23 mouse cellular contexts compared by ENCODE assay signal in genomic region chr5:33959382-33959781, GRCm38 (mm10). TPM values are rescaled to one million over a fixed set of nuclear protein-coding genes. Genes with fewer than 3 reads are reported as not detected.
DNase-seq lines count a peak whose midpoint lies in the region; ATAC-seq and TF ChIP-seq lines count a peak whose summit lies in the region.
"Had no signal": no experiment of that assay in that cellular context is flagged by ENCODE, and none has a peak within 500 bp of the region (broad histone marks: within the 10 kb centered on the region; RNA-seq: fewer than 3 reads in every experiment).

No protein-coding gene starts in this region.

- H3K9me3 ChIP-seq in heart, embryonic 14.5 days (ENCODE audit: control insufficient read depth, low read length): peaks cover 7% of the 10 kb centered on the region
- peaks cover 5% of the 10 kb centered on the region; the same call in 1 of the 2 replicates for H3K9me3 ChIP-seq in heart, embryonic 16.5 days (replicated peaks; ENCODE audit: control insufficient read depth, low read length)

- H3K4me1 ChIP-seq in heart, adult 2 months (ENCODE audit: control insufficient read depth, insufficient read depth, low read length): peaks cover 4% of the 10 kb centered on the region
- H3K4me1 ChIP-seq in heart, embryonic 14.5 days (ENCODE audit: control insufficient read depth in 2 of 2, insufficient read depth in 2 of 2, low read length in 2 of 2): peaks cover 0 to 2% of the 10 kb centered on the region in 2 experiments; a peak in 1 of 4 replicates
- no peaks in the 10 kb centered on the region for H3K4me1 ChIP-seq in heart, embryonic 16.5 days (ENCODE audit: control insufficient read depth, insufficient read depth, low read length)
- H3K4me1 ChIP-seq: embryonic facial prominence, embryonic 13.5 days; forebrain, embryonic 12.5 days; hindbrain, embryonic 12.5 days had no signal

- no peaks in the 10 kb centered on the region for H3K27me3 ChIP-seq in heart, adult 2 months (ENCODE audit: control insufficient read depth, insufficient read depth, low read length)
- H3K27me3 ChIP-seq in heart, embryonic 14.5 days (ENCODE audit: control insufficient read depth, insufficient read depth, low read length): no peaks in the 10 kb centered on the region
- no peaks in the 10 kb centered on the region for H3K27me3 ChIP-seq in heart, embryonic 16.5 days (ENCODE audit: control insufficient read depth, insufficient read depth, low read length)
- H3K27me3 ChIP-seq: CH12.LX; embryonic facial prominence, embryonic 13.5 days; forebrain, embryonic 12.5 days; hindbrain, embryonic 12.5 days; Patski had no signal

- no peaks in the 10 kb centered on the region for H3K36me3 ChIP-seq in heart, adult 2 months (ENCODE audit: control insufficient read depth, insufficient read depth, low read length)
- no peaks in the 10 kb centered on the region for H3K36me3 ChIP-seq in heart, embryonic 14.5 days (ENCODE audit: control insufficient read depth, insufficient read depth, low read length)
- no peaks in the 10 kb centered on the region for H3K36me3 ChIP-seq in heart, embryonic 16.5 days (ENCODE audit: control insufficient read depth, insufficient read depth)
- H3K36me3 ChIP-seq: embryonic facial prominence, embryonic 13.5 days; forebrain, embryonic 12.5 days; hindbrain, embryonic 12.5 days had no signal

- TF ChIP-seq CTCF in heart, adult 2 months (IDR thresholded peaks at IDR 0.05): no peak

- TF ChIP-seq EP300 in heart, adult 2 months (IDR thresholded peaks at IDR 0.05; ENCODE audit: insufficient read depth, low read depth, low read length): no peak

- H3K79me2 ChIP-seq in heart, adult 2 months (replicated peaks; ENCODE audit: control insufficient read depth, insufficient read depth, low read length): no peaks in the 10 kb centered on the region

- no peak for DNase-seq in heart, adult 2 months
- no peak for DNase-seq in heart, postnatal 14 days
- DNase-seq in heart, postnatal 10 days: no peak
- peak; percentile 22 for DNase-seq in adipocyte (ENCODE audit: low spot score)
- DNase-seq: adrenal gland, adult 8-10 months; cerebellum, adult 11-12 months; cerebellum, adult 9-10 months; cerebellum, postnatal 36 days; gastrocnemius, postnatal 10 days; kidney, adult 8-10 months had no signal

- no peak for TF ChIP-seq POLR2A in heart, adult 2 months (IDR thresholded peaks at IDR 0.05; ENCODE audit: insufficient read depth, low read depth, low read length)

- no peak overlapping the region for H3K9ac ChIP-seq in heart, adult 2 months (ENCODE audit: low read depth, low read length)
- H3K9ac ChIP-seq in heart, embryonic 14.5 days (ENCODE audit: low read length): no peak overlapping the region
- H3K9ac ChIP-seq in heart, embryonic 16.5 days (ENCODE audit: low read length): no peak overlapping the region
- H3K9ac ChIP-seq: embryonic facial prominence, embryonic 13.5 days; forebrain, embryonic 12.5 days; hindbrain, embryonic 12.5 days had no signal

- H3K4me2 ChIP-seq in heart, embryonic 14.5 days (ENCODE audit: low read length): no peak overlapping the region
- no peak overlapping the region for H3K4me2 ChIP-seq in heart, embryonic 16.5 days (ENCODE audit: low read depth, low read length)
- H3K4me2 ChIP-seq: embryonic facial prominence, embryonic 13.5 days; forebrain, embryonic 12.5 days; hindbrain, embryonic 12.5 days had no signal

- no peak overlapping the region for H3K4me3 ChIP-seq in heart, adult 2 months
- H3K4me3 ChIP-seq in heart, embryonic 14.5 days (ENCODE audit: control insufficient read depth in 1 of 2, insufficient read depth in 1 of 2, low read depth in 1 of 2, low read length in 2 of 2): no peak overlapping the region
- H3K4me3 ChIP-seq in heart, embryonic 16.5 days (ENCODE audit: low read length): no peak overlapping the region
- H3K4me3 ChIP-seq: embryonic facial prominence, embryonic 13.5 days; forebrain, embryonic 12.5 days; hindbrain, embryonic 12.5 days had no signal

- peak overlapping the region; percentile 11; the same call in 1 of the 2 replicates for H3K27ac ChIP-seq in heart, adult 2 months
- H3K27ac ChIP-seq in heart, embryonic 14.5 days (replicated peaks in 1 of 2; ENCODE audit: control insufficient read depth in 1 of 2, insufficient read depth in 1 of 2, low read depth in 2 of 2, low read length in 2 of 2): peak overlapping the region; percentile 5 to 61; a peak in 2 of 4 replicates
- peak overlapping the region; percentile 48 for H3K27ac ChIP-seq in heart, embryonic 16.5 days (ENCODE audit: low read length)
- H3K27ac ChIP-seq: embryonic facial prominence, embryonic 13.5 days; forebrain, embryonic 12.5 days; hindbrain, embryonic 12.5 days had no signal

- intact Hi-C loops in heart, adult 2 months (cut with DNase I): loop anchor here (10.0 kb wide), 1 partner anchor 105 kb away; no protein-coding TSS in a partner anchor
- intact Hi-C loops in heart, postnatal 14 days (cut with DNase I): no loop called here
- intact Hi-C loops in heart, postnatal 10 days (cut with DNase I): loop anchor here (5.0 kb wide), 1 partner anchor 107 kb away; no protein-coding TSS in a partner anchor

- 31% methylated on average over 4 of the region's 4 CpGs for WGBS in heart, adult 2 months
- 51% methylated on average over 4 of the region's 4 CpGs for WGBS in heart, embryonic 14.5 days
- 60% methylated on average over 4 of the region's 4 CpGs for WGBS in heart, embryonic 16.5 days

- ATAC-seq in heart, embryonic 14.5 days (ENCODE audit: insufficient number of reproducible peaks, insufficient read depth, low FRiP score, low read depth): peak; percentile 82
- ATAC-seq in heart, embryonic 16.5 days (replicated peaks; ENCODE audit: extremely low read depth, insufficient read depth, low FRiP score): peak; percentile 83
- ATAC-seq in megakaryocyte, adult 5-6 weeks (ENCODE audit: poor library complexity, severe bottlenecking): no peak
- ATAC-seq: activated CD4-positive, CD25-positive, alpha-beta regulatory T cell, adult 4 months; forebrain, embryonic 16.5 days; hindbrain, embryonic 16.5 days; inflammation-experienced regulatory T-cells, adult 6 months; intestine, postnatal 0 days; Patski had no signal

RNA-seq across cellular contexts. Expression of gene Nelfa, which starts 23.2 kb away (rescaled TPM):
- 10 to 100 TPM; 10.3 to 10.4 TPM for total RNA-seq in heart, adult 2 months (2021)
- 15.8 and 18.4 TPM in 2 replicates for polyA plus RNA-seq in heart, adult 2 months (2012; rRNA removed)
- total RNA-seq in heart, postnatal 14 days (2021): 10 to 100 TPM; 11.6 to 12.8 TPM
- polyA plus RNA-seq in heart, embryonic 14.5 days (2014; fragmentation: Nextera tagmentation; extraction: Ambion mirVana): 24.4 and 25.8 TPM in 2 replicates
- total RNA-seq in heart, postnatal 10 days (2021): 10 to 100 TPM; 12.6 to 15.3 TPM
- polyA plus RNA-seq in heart, embryonic 16.5 days (2015; fragmentation: Nextera tagmentation; extraction: Ambion mirVana): 31.0 and 32.9 TPM in 2 replicates
- 26.5 and 28.4 TPM in 2 replicates for total RNA-seq in megakaryocyte, adult 5-6 weeks (2015)
- total RNA-seq in megakaryocyte, adult 5-6 weeks (2017): 25.6 and 30.7 TPM in 2 replicates

RNA-seq across cellular contexts. Expression of gene Gm1673, which starts 23.9 kb away (rescaled TPM):
- 1 to 10 TPM; 2.2 to 2.6 TPM for total RNA-seq in heart, adult 2 months (2021)
- polyA plus RNA-seq in heart, adult 2 months (2012; rRNA removed): 3.7 and 7.6 TPM in 2 replicates
- total RNA-seq in heart, postnatal 14 days (2021): 1 to 10 TPM; 3.7 to 5.2 TPM
- 49.5 and 66.7 TPM in 2 replicates for polyA plus RNA-seq in heart, embryonic 14.5 days (2014; fragmentation: Nextera tagmentation; extraction: Ambion mirVana)
- 1 to 10 TPM; 7.0 to 7.5 TPM for total RNA-seq in heart, postnatal 10 days (2021)
- 41.3 and 44.5 TPM in 2 replicates for polyA plus RNA-seq in heart, embryonic 16.5 days (2015; fragmentation: Nextera tagmentation; extraction: Ambion mirVana)
- total RNA-seq in megakaryocyte, adult 5-6 weeks (2015): 0.48 and 1.5 TPM in 2 replicates
- total RNA-seq in megakaryocyte, adult 5-6 weeks (2017): 2.0 and 3.8 TPM in 2 replicates
- total RNA-seq: CH12.LX had no signal
- polyA plus RNA-seq: activated CD4-positive, CD25-positive, alpha-beta regulatory T cell, adult 4 months had no signal

RNA-seq across cellular contexts. Expression of gene Nat8l, which starts 36.4 kb away (rescaled TPM):
- total RNA-seq in heart, adult 2 months (2021): 1 to 10 TPM; 1.1 TPM
- 3.1 and 5.7 TPM in 2 replicates for polyA plus RNA-seq in heart, adult 2 months (2012; rRNA removed)
- total RNA-seq in heart, postnatal 14 days (2021): 1 to 10 TPM in 1 of 2 experiments, under 1 TPM in 1; 0.71 to 1.2 TPM
- polyA plus RNA-seq in heart, embryonic 14.5 days (2014; fragmentation: Nextera tagmentation; extraction: Ambion mirVana): 0.57 and 0.66 TPM in 2 replicates
- total RNA-seq in heart, postnatal 10 days (2021): 1 to 10 TPM; 1.8 to 2.4 TPM
- 0.38 and 0.46 TPM in 2 replicates for polyA plus RNA-seq in heart, embryonic 16.5 days (2015; fragmentation: Nextera tagmentation; extraction: Ambion mirVana)
- total RNA-seq in megakaryocyte, adult 5-6 weeks (2015): 4.9 and 6.3 TPM in 2 replicates
- total RNA-seq in megakaryocyte, adult 5-6 weeks (2017): 6.7 and 8.4 TPM in 2 replicates
- polyA plus RNA-seq: activated CD4-positive, CD25-positive, alpha-beta regulatory T cell, adult 4 months; inflammation-experienced regulatory T-cells, adult 6 months had no signal
